Mouse (Mus musculus) testis, adult 2 months (tissue): ENCODE measurements around the gene Senp3.

ENCODE experiments used
- CTCF ChIP-seq: fragments of 200-500 bp; IDR thresholded peaks from 2 replicates; pipeline ENCODE4 v1.5.1; 2012; ENCODE audit warnings: low read depth, mild to moderate bottlenecking, inconsistent platforms, low read length, moderate library complexity; ENCODE audit not compliant: control insufficient read depth, insufficient read depth, insufficient replicate concordance
- POLR2A ChIP-seq: fragments of 200-500 bp; IDR thresholded peaks from 2 replicates; pipeline ENCODE4 v1.6.1; 2012; ENCODE audit warnings: low read depth, mild to moderate bottlenecking, inconsistent platforms, low read length, moderate library complexity; ENCODE audit not compliant: control insufficient read depth

GRCm38 (mm10) chr11:69692863-69693262, 11.0 kb upstream of the Senp3 start:
- TF ChIP-seq CTCF = no peak
- TF ChIP-seq POLR2A = no peak
